Mouse (Mus musculus) granulocyte monocyte progenitor cell, adult 5-6 weeks (primary cell): ENCODE measurements around the gene Rubcn. TPM values are rescaled to one million over a fixed set of nuclear protein-coding genes. Genes with fewer than 3 reads are reported as not detected.
A peak's percentile ranks its signal among the peaks of the same experiment; 100 is the strongest.

Source experiments
- ATAC-seq: replicated peaks from 2 replicates; pipeline ENCODE4 v1.8.0; 2016; ENCODE audit warnings: mild to moderate bottlenecking, moderate TSS enrichment, inconsistent platforms; ENCODE audit not compliant: poor library complexity, severe bottlenecking
- total RNA-seq, 2 experiments: library from RNA; stranded (forward) in 1 of 2; stranded (reverse) in 1 of 2; fragments of 200-712, 200-1000 nt in 1 of 2; fragments of >200 nt in 1 of 2; fragmentation: Nextera tagmentation in 1 of 2; gene quantifications; 2 replicates each; pipeline ENCODE4 v1.2.3; 2014 to 2017

Gene Rubcn
- total RNA-seq, 2 experiments from 2014 or later: 12.9 to 31.5 TPM

DNA sequence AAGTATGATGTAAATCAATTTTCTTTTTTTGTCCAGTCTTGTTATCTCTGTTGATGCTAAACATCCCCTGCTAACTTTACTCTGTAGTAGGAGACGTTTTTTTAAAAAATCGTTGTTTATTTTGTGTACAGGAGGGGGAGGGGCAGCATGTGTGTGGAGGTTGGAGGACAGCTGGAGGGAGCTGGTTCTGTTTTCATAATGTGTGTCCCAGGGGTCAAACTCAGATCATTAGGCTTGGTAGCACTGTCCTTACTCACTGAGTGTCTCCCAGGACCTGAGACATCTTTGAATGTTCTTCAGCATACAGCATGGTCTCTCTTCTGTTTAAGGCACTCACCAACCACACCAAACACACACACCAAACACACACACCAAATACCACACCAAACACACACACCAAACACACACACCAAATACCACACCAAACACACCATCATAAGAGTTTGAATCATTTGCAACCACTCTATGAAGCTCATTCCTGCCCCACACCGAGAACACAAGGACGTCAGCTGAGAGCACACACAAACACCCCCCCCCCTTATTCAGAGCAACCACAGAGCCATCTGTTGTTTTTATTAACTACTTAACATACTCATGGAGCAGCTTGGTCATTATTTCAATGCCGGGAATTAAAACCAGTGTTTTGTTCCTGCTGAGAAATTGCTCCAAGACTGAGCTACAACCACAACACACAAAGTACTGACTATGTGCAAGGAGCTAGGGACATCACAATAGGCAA, 94.1 kb downstream of the Rubcn start:
- no peak for ATAC-seq

DNA sequence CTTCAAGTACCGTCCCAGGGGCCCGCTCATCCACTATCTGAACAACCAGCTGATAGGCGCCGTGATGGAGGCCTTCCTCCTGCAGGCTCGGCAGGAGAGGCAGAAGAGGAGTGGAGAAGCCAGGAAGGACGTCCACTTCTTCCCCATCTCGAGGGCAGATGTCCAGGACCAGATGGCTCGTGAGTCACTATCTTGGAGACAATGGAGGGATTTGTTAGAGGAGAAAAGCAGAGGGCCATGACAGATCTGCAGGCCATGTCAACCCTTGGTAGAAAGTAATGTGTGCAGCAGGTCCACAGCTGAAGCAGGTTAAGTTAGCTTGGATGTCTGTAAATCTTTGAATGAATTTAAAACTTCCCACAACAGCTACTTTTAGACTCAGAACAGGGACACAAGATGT, 98.6 kb downstream of the Rubcn start:
- ATAC-seq: no peak

DNA sequence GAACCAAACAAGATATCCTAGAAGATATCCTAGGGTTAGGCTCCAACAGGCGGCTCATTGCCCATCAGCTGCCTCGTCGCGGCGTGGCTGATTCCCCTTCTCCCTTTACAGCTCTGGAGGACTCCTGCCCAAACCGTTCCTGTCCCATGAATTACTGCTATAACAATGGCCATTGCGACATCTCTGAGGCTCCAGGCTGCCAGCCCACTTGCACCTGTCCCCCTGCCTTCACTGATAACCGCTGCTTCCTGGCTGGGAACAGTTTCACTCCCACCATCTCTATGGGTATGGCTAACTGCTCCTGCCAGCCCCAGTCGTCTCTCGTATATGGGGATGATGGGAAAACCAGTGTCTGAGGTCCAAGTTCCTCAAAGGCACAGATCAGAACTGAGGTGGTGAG, 100.9 kb downstream of the Rubcn start:
- ATAC-seq: peak; percentile 30; the same call in 1 of the 2 replicates

Other genes with a start within 250 kb of the Rubcn start
- gene Tnk2, start 233.9 kb downstream of the Rubcn start, total RNA-seq (2014; fragmentation: Nextera tagmentation): 11.0 and 12.9 TPM in 2 replicates
- 8.8 and 14.8 TPM in 2 replicates for gene Tnk2, start 233.9 kb downstream of the Rubcn start, total RNA-seq (2017)
- not detected in 2 replicates for gene Muc4, start 141.9 kb downstream of the Rubcn start, total RNA-seq (2014; fragmentation: Nextera tagmentation)
- gene Muc4, start 141.9 kb downstream of the Rubcn start, total RNA-seq (2017): not detected in 2 replicates
- gene Muc20, start 80.3 kb downstream of the Rubcn start, total RNA-seq (2014; fragmentation: Nextera tagmentation): not detected in 2 replicates
- gene Muc20, start 80.3 kb downstream of the Rubcn start, total RNA-seq (2017): not detected in 2 replicates
- not detected in 2 replicates for gene Smbd1, start 67.3 kb downstream of the Rubcn start, total RNA-seq (2014; fragmentation: Nextera tagmentation)
- not detected in 2 replicates for gene Smbd1, start 67.3 kb downstream of the Rubcn start, total RNA-seq (2017)
- 15.9 and 23.6 TPM in 2 replicates for gene Fyttd1, start 266 bp downstream of the Rubcn start, total RNA-seq (2014; fragmentation: Nextera tagmentation)
- 58.2 and 68.9 TPM in 2 replicates for gene Fyttd1, start 266 bp downstream of the Rubcn start, total RNA-seq (2017)
- 23.8 and 37.8 TPM in 2 replicates for gene Lrch3, start 36.3 kb upstream of the Rubcn start, total RNA-seq (2014; fragmentation: Nextera tagmentation)
- 12.1 and 16.8 TPM in 2 replicates for gene Lrch3, start 36.3 kb upstream of the Rubcn start, total RNA-seq (2017)
- 0.81 TPM in 1 of 2 replicates, not detected in the other for gene Iqcg, start 178.5 kb upstream of the Rubcn start, total RNA-seq (2014; fragmentation: Nextera tagmentation)
- gene Iqcg, start 178.5 kb upstream of the Rubcn start, total RNA-seq (2017): 2.4 and 5.6 TPM in 2 replicates
- gene Rpl35a, start 178.7 kb upstream of the Rubcn start, total RNA-seq (2014; fragmentation: Nextera tagmentation): 3,504 and 3,720 TPM in 2 replicates
- 2,270 and 2,292 TPM in 2 replicates for gene Rpl35a, start 178.7 kb upstream of the Rubcn start, total RNA-seq (2017)
- 3.6 and 8.5 TPM in 2 replicates for gene Lmln, start 184.8 kb upstream of the Rubcn start, total RNA-seq (2014; fragmentation: Nextera tagmentation)
- gene Lmln, start 184.8 kb upstream of the Rubcn start, total RNA-seq (2017): 3.3 and 3.5 TPM in 2 replicates